Mouse (Mus musculus): ENCODE data around the gene Ppm1a.

- TF ChIP-seq POLR2A (IDR thresholded peaks at IDR 0.05; ENCODE audit: borderline replicate concordance, extremely low read depth, low read depth, low read length): no peak
- TF ChIP-seq CTCF (IDR thresholded peaks at IDR 0.05; ENCODE audit: insufficient read depth, low read length): no peak
Measured at GRCm38 (mm10) chr12:72793983-72794382, 36.7 kb downstream of the Ppm1a start.

Data from lung, adult 2 months (tissue).